Mouse (Mus musculus): ENCODE data around the gene Mapk11. TPM values are rescaled to one million over a fixed set of nuclear protein-coding genes. Genes with fewer than 3 reads are reported as not detected.
A peak's percentile ranks its signal among the peaks of the same experiment; 100 is the strongest.

Mapk11 gene
- polyA plus RNA-seq, 1 experiment from 2014 or later, result 3.3 TPM

- peak overlapping the region; percentile 89 for H3K27ac ChIP-seq (ENCODE audit: low read depth, low read length)
- H3K4me3 ChIP-seq (ENCODE audit: low read depth, low read length), result peak overlapping the region; percentile 1; the same call in 1 of the 2 replicates
- ATAC-seq (replicated peaks; ENCODE audit: low FRiP score) (peak; percentile 32; the same call in 1 of the 2 replicates), DNase-seq (ENCODE audit: low spot score) (no peak)
- H3K4me2 ChIP-seq, result peak overlapping the region; percentile 74
- 46% methylated on average over 4 of the region's 4 CpGs for WGBS
- H3K4me1 ChIP-seq (replicated peaks; ENCODE audit: control insufficient read depth, insufficient read depth, low read length), result peaks cover 58% of the 10 kb centered on the region
- H3K9me3 ChIP-seq (ENCODE audit: control insufficient read depth, low read length), result no peaks in the 10 kb centered on the region
- H3K9ac ChIP-seq (ENCODE audit: low read depth, low read length), result peak overlapping the region; percentile 17; the same call in 1 of the 2 replicates
- H3K27me3 ChIP-seq (replicated peaks; ENCODE audit: control insufficient read depth, insufficient read depth, low read length), result peaks cover 44% of the 10 kb centered on the region
- H3K36me3 ChIP-seq (ENCODE audit: control insufficient read depth, insufficient read depth, low read length), result no peaks in the 10 kb centered on the region
Observed at GRCm38 (mm10) chr15:89177576-89178259, 28.3 kb upstream of the Mapk11 start.

- peaks cover 47% of the 10 kb centered on the region for H3K27me3 ChIP-seq (replicated peaks; ENCODE audit: control insufficient read depth, insufficient read depth, low read length)
- WGBS, result 9% methylated on average over 5 of the region's 5 CpGs
- H3K9me3 ChIP-seq (ENCODE audit: control insufficient read depth, low read length), result no peaks in the 10 kb centered on the region
- peaks cover 62% of the 10 kb centered on the region for H3K4me1 ChIP-seq (replicated peaks; ENCODE audit: control insufficient read depth, insufficient read depth, low read length)
- ATAC-seq (replicated peaks; ENCODE audit: low FRiP score), result no peak
- no peak for DNase-seq (ENCODE audit: low spot score)
- H3K36me3 ChIP-seq (ENCODE audit: control insufficient read depth, insufficient read depth, low read length), result no peaks in the 10 kb centered on the region
- peak overlapping the region; percentile 1; the same call in 1 of the 2 replicates for H3K4me3 ChIP-seq (ENCODE audit: low read depth, low read length)
- H3K9ac ChIP-seq (ENCODE audit: low read depth, low read length), result peak overlapping the region; percentile 17
- H3K4me2 ChIP-seq, result peak overlapping the region; percentile 74
- H3K27ac ChIP-seq (ENCODE audit: low read depth, low read length), result peak overlapping the region; percentile 89
Observed at GRCm38 (mm10) chr15:89177121-89177520, 27.7 kb upstream of the Mapk11 start.

- Histone ChIP-seq H3K9ac (ENCODE audit: low read depth, low read length) (no peak overlapping the region), H3K27ac (ENCODE audit: low read depth, low read length) (peak overlapping the region; percentile 14; the same call in 1 of the 2 replicates), H3K36me3 (ENCODE audit: control insufficient read depth, insufficient read depth, low read length) (no peaks in the 10 kb centered on the region), H3K4me3 (ENCODE audit: low read depth, low read length) (no peak overlapping the region), H3K27me3 (replicated peaks; ENCODE audit: control insufficient read depth, insufficient read depth, low read length) (peaks cover 40% of the 10 kb centered on the region), H3K4me1 (replicated peaks; ENCODE audit: control insufficient read depth, insufficient read depth, low read length) (peaks cover 64% of the 10 kb centered on the region), H3K4me2 (no peak overlapping the region), H3K9me3 (ENCODE audit: control insufficient read depth, low read length) (no peaks in the 10 kb centered on the region)
- DNase-seq (ENCODE audit: low spot score), result no peak
- ATAC-seq (replicated peaks; ENCODE audit: low FRiP score), result no peak
- WGBS, result 79% methylated on average over 13 of the region's 13 CpGs
Observed at GRCm38 (mm10) chr15:89175411-89176155, 26.2 kb upstream of the Mapk11 start.

- H3K4me2 ChIP-seq, result 0 out of 2 replicates have a peak overlapping the region, but pooled peaks have one; percentile 17
- 54% methylated on average over 11 of the region's 11 CpGs for WGBS
- no peak overlapping the region for H3K4me3 ChIP-seq (ENCODE audit: low read depth, low read length)
- H3K36me3 ChIP-seq (ENCODE audit: control insufficient read depth, insufficient read depth, low read length), result no peaks in the 10 kb centered on the region
- peaks cover 70% of the 10 kb centered on the region for H3K4me1 ChIP-seq (replicated peaks; ENCODE audit: control insufficient read depth, insufficient read depth, low read length)
- ATAC-seq (replicated peaks; ENCODE audit: low FRiP score), result no peak
- H3K9ac ChIP-seq (ENCODE audit: low read depth, low read length), result no peak overlapping the region
- H3K9me3 ChIP-seq (ENCODE audit: control insufficient read depth, low read length), result no peaks in the 10 kb centered on the region
- H3K27ac ChIP-seq (ENCODE audit: low read depth, low read length), result peak overlapping the region; percentile 14; the same call in 1 of the 2 replicates
- peaks cover 33% of the 10 kb centered on the region for H3K27me3 ChIP-seq (replicated peaks; ENCODE audit: control insufficient read depth, insufficient read depth, low read length)
- no peak for DNase-seq (ENCODE audit: low spot score)
Observed at GRCm38 (mm10) chr15:89174889-89175339, 25.5 kb upstream of the Mapk11 start.

GRCm38 (mm10) chr15:89173906-89174214 is 24.4 kb upstream of the Mapk11 start:
- peaks cover 76% of the 10 kb centered on the region for H3K4me1 ChIP-seq (replicated peaks; ENCODE audit: control insufficient read depth, insufficient read depth, low read length)
- H3K9me3 ChIP-seq (ENCODE audit: control insufficient read depth, low read length), result no peaks in the 10 kb centered on the region
- H3K27ac ChIP-seq (ENCODE audit: low read depth, low read length), result peak overlapping the region; percentile 9
- peak overlapping the region; percentile 62 for H3K4me3 ChIP-seq (ENCODE audit: low read depth, low read length)
- peak overlapping the region; percentile 55 for H3K9ac ChIP-seq (ENCODE audit: low read depth, low read length)
- WGBS, result 2% methylated on average over 15 of the region's 15 CpGs
- no peaks in the 10 kb centered on the region for H3K36me3 ChIP-seq (ENCODE audit: control insufficient read depth, insufficient read depth, low read length)
- DNase-seq (ENCODE audit: low spot score), result no peak
- peak overlapping the region; percentile 85 for H3K4me2 ChIP-seq
- ATAC-seq (replicated peaks; ENCODE audit: low FRiP score), result peak; percentile 35
- peaks cover 25% of the 10 kb centered on the region for H3K27me3 ChIP-seq (replicated peaks; ENCODE audit: control insufficient read depth, insufficient read depth, low read length)

GRCm38 (mm10) chr15:89173024-89173905 is 23.8 kb upstream of the Mapk11 start:
- Histone ChIP-seq H3K36me3 (ENCODE audit: control insufficient read depth, insufficient read depth, low read length) (no peaks in the 10 kb centered on the region; the same call in 1 of the 2 replicates), H3K27me3 (replicated peaks; ENCODE audit: control insufficient read depth, insufficient read depth, low read length) (peaks cover 25% of the 10 kb centered on the region), H3K9ac (ENCODE audit: low read depth, low read length) (peak overlapping the region; percentile 55), H3K9me3 (ENCODE audit: control insufficient read depth, low read length) (no peaks in the 10 kb centered on the region), H3K4me3 (ENCODE audit: low read depth, low read length) (peak overlapping the region; percentile 62), H3K4me1 (replicated peaks; ENCODE audit: control insufficient read depth, insufficient read depth, low read length) (peaks cover 72% of the 10 kb centered on the region), H3K4me2 (peak overlapping the region; percentile 85), H3K27ac (ENCODE audit: low read depth, low read length) (peak overlapping the region; percentile 9)
- WGBS, result under 1% methylated on average over 64 of the region's 65 CpGs
- ATAC-seq (replicated peaks; ENCODE audit: low FRiP score) (no peak), DNase-seq (ENCODE audit: low spot score) (peak; percentile 57)

- H3K4me2 ChIP-seq, result peak overlapping the region; percentile 85
- WGBS, result 46% methylated on average over 17 of the region's 17 CpGs
- ATAC-seq (replicated peaks; ENCODE audit: low FRiP score) (no peak), DNase-seq (ENCODE audit: low spot score) (no peak)
- peaks cover 3% of the 10 kb centered on the region; the same call in 1 of the 2 replicates for H3K36me3 ChIP-seq (ENCODE audit: control insufficient read depth, insufficient read depth, low read length)
- peaks cover 64% of the 10 kb centered on the region for H3K4me1 ChIP-seq (replicated peaks; ENCODE audit: control insufficient read depth, insufficient read depth, low read length)
- H3K9me3 ChIP-seq (ENCODE audit: control insufficient read depth, low read length), result no peaks in the 10 kb centered on the region
- peak overlapping the region; percentile 55 for H3K9ac ChIP-seq (ENCODE audit: low read depth, low read length)
- peaks cover 25% of the 10 kb centered on the region for H3K27me3 ChIP-seq (replicated peaks; ENCODE audit: control insufficient read depth, insufficient read depth, low read length)
- H3K4me3 ChIP-seq (ENCODE audit: low read depth, low read length), result peak overlapping the region; percentile 62
- peak overlapping the region; percentile 9; the same call in 1 of the 2 replicates for H3K27ac ChIP-seq (ENCODE audit: low read depth, low read length)
Observed at GRCm38 (mm10) chr15:89172276-89172935, 23.0 kb upstream of the Mapk11 start.

Measured in liver, embryonic 11.5 days (tissue).